Mouse (Mus musculus): ENCODE results near the gene Rgs7.

GRCm38 (mm10) chr1:175454041-175454636 is 38.2 kb downstream of the Rgs7 start:
- TF ChIP-seq CTCF (IDR thresholded peaks at IDR 0.05; ENCODE audit: borderline replicate concordance, insufficient read depth, low read length) (no peak), POLR2A (IDR thresholded peaks at IDR 0.05; ENCODE audit: low read depth, low read length) (no peak)
